Mouse (Mus musculus) liver, postnatal 0 days (tissue): Measurements from ENCODE around the gene Ndufa12. TPM values are rescaled to one million over a fixed set of nuclear protein-coding genes. Genes with fewer than 3 reads are reported as not detected.

Source experiments
- ATAC-seq: fragments of 200-750 bp; cut with Nextera tagmentation; 2 replicates; pipeline ENCODE4 v1.8.0; 2017; ENCODE audit warnings: mild to moderate bottlenecking, moderate library complexity
- DNase-seq: peaks from one replicate; pipeline ENCODE4 v3.0.0-alpha.2; 2016
- H3K27ac ChIP-seq: fragments of 300-500 bp; sonication (generic); 2 replicates; pipeline ENCODE4 v1.5.1; 2014; ENCODE audit warnings: antibody characterized with exemption, moderate library complexity, mild to moderate bottlenecking, low read depth
- H3K27me3 ChIP-seq: fragments of 300-500 bp; sonication (generic); 2 replicates; pipeline ENCODE4 v1.6.1; 2014; ENCODE audit warnings: low read length, control low read depth, mixed read lengths; ENCODE audit not compliant: insufficient read depth
- H3K36me3 ChIP-seq: fragments of 300-500 bp; sonication (generic); replicated peaks from 2 replicates; pipeline ENCODE4 v1.6.1; 2014; ENCODE audit warnings: mild to moderate bottlenecking, control low read depth, low read length, moderate library complexity, mixed read lengths; ENCODE audit not compliant: insufficient read depth
- H3K4me1 ChIP-seq: fragments of 300-500 bp; sonication (generic); 2 replicates; pipeline ENCODE4 v1.6.1; 2014; ENCODE audit warnings: antibody characterized with exemption, mild to moderate bottlenecking, control low read depth; ENCODE audit not compliant: insufficient read depth
- H3K4me2 ChIP-seq: fragments of 300-500 bp; sonication (generic); 2 replicates; pipeline ENCODE4 v1.6.1; 2014; ENCODE audit warnings: low read depth, mild to moderate bottlenecking, low read length, moderate library complexity, mixed read lengths
- H3K4me3 ChIP-seq: fragments of 300-500 bp; sonication (generic); 2 replicates; pipeline ENCODE4 v1.5.1; 2014; ENCODE audit warnings: low read depth, low read length
- H3K9ac ChIP-seq: fragments of 300-500 bp; sonication (generic); replicated peaks from 2 replicates; pipeline ENCODE4 v1.6.1; 2014; ENCODE audit warnings: mild to moderate bottlenecking, moderate library complexity
- H3K9me3 ChIP-seq: fragments of 300-500 bp; sonication (generic); 2 replicates; pipeline ENCODE4 v1.6.1; 2016; ENCODE audit warnings: mild to moderate bottlenecking, control low read depth, low read length, mixed read lengths
- CTCF ChIP-seq: sonication (generic); IDR thresholded peaks from 2 replicates; pipeline ENCODE4 v1.5.1; 2016; ENCODE audit warnings: antibody characterized with exemption, low read depth
- EP300 ChIP-seq: IDR thresholded peaks from 2 replicates; pipeline ENCODE4 v1.6.1; 2016; ENCODE audit warnings: antibody characterized with exemption, low read depth, mild to moderate bottlenecking
- WGBS: fragments of 180-500 bp; shearing (Covaris S2); extraction: QIAGEN DNeasy Blood & Tissue Kit; methylation state at CpG from one replicate; pipeline ENCODE4 v1.1.7; 2014; ENCODE audit not compliant: insufficient replicate concordance; 5-methylcytosine and 5-hydroxymethylcytosine counted together
- polyA plus RNA-seq: library from polyadenylated mRNA; unstranded; fragments of >200 nt; fragmentation: Nextera tagmentation; extraction: Ambion mirVana; gene quantifications from 2 replicates; pipeline ENCODE4 v1.2.1, GENCODE M21; 2015

Ndufa12 gene
- polyA plus RNA-seq, 1 experiment from 2014 or later, result 312 TPM

DNA sequence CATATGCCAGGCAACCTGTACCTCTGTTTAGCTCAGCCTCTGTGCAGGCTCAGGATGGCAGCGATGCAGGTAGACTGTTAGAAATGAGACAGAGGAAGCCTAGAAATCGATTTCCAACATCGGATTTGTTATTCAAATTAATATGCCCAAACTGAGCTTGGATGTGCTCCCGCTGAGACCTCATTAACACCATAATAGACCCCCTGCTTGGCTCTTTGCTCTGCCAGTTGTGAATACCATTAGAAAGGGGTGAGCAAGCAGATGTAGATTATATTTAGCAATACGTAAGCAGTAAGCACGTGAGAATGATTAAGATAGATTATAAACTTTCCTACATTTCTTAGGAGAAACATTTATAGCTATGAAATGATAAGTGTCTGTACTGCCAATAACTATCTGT lies 25.8 kb upstream of the Ndufa12 start:
- ATAC-seq (no peak), DNase-seq (no peak)
- Histone ChIP-seq H3K4me1 (no peaks in the 10 kb centered on the region), H3K4me3 (no peak overlapping the region), H3K4me2 (no peak overlapping the region), H3K27ac (no peak overlapping the region), H3K9me3 (no peaks in the 10 kb centered on the region), H3K9ac (no peak overlapping the region), H3K36me3 (peaks cover 43% of the 10 kb centered on the region), H3K27me3 (no peaks in the 10 kb centered on the region)
- 80% methylated on average over 6 of the region's 6 CpGs for WGBS
- TF ChIP-seq EP300, result no peak
- TF ChIP-seq CTCF, result no peak

DNA sequence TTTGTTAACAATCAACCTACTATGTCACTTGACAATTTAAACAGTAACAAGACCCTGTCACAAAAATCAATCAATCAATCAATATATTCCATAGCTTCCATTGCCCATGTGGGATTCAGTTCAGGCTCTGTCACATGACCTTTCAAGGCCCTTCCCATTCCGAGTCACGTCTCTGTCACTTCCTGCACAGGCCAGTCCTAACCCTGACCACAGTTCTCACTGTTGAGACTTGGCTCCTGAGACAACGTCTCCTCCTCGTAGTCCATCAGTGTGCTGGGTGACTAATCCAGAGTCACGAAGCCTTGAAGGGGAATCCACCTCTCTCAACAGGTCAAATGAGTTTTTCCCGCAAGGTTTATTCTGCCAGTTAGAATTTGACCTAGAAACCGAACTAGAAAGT lies 23.9 kb upstream of the Ndufa12 start:
- Histone ChIP-seq H3K4me3 (no peak overlapping the region), H3K36me3 (peaks cover 27% of the 10 kb centered on the region), H3K9me3 (no peaks in the 10 kb centered on the region), H3K9ac (no peak overlapping the region), H3K27me3 (no peaks in the 10 kb centered on the region), H3K4me2 (no peak overlapping the region), H3K27ac (no peak overlapping the region), H3K4me1 (no peaks in the 10 kb centered on the region)
- no peak for DNase-seq
- TF ChIP-seq CTCF, result no peak
- TF ChIP-seq EP300, result no peak
- ATAC-seq, result no peak
- 64% methylated on average over 7 of the region's 7 CpGs for WGBS

DNA sequence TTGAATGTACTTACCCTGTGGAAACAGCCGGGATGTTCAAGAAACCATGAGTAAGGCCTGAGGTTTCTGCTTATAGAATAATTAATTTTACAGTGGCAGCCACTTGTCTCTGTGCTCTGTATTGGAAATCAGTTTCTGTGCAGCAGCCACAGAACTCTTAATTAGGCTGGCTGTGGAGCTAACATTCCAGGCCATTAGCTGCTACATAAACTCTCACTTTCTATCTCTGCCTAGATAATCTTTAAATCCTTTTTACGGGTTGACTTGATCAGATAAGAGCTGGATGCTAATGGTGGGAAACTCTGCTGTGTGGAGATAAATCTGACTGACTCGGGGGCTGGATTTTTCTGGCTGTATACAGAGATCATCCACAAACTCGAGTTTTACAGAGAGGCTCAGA lies 15.3 kb upstream of the Ndufa12 start:
- ATAC-seq (no peak), DNase-seq (no peak)
- no peaks in the 10 kb centered on the region for H3K9me3 ChIP-seq
- H3K27ac ChIP-seq, result no peak overlapping the region
- H3K27me3 ChIP-seq, result no peaks in the 10 kb centered on the region
- H3K4me2 ChIP-seq, result no peak overlapping the region
- no peaks in the 10 kb centered on the region for H3K4me1 ChIP-seq
- 47% methylated on average over 4 of the region's 4 CpGs for WGBS
- H3K4me3 ChIP-seq, result no peak overlapping the region
- H3K9ac ChIP-seq, result no peak overlapping the region
- TF ChIP-seq CTCF (no peak), EP300 (no peak)
- H3K36me3 ChIP-seq, result peaks cover 23% of the 10 kb centered on the region

DNA sequence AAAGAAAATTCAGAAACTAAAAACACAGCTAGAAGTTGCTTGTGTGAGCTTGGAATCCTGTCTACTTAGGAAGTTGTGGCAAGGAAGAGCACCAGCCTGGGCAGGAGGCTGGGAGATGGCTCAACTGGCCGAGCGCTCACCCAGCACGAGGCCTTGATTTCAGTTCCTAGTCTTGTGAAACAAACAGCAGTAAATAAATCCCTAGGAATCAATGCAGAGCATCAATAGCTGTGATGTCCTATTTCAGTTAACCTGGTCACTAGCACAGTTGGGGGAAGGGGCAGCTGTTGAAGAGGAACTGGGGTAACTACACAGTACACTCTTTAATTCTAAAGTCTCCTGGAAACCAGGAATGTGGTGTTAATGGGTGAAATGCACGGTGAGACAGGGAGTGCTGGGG lies 6.5 kb downstream of the Ndufa12 start:
- no peak overlapping the region for H3K27ac ChIP-seq
- no peaks in the 10 kb centered on the region for H3K27me3 ChIP-seq
- H3K4me1 ChIP-seq, result no peaks in the 10 kb centered on the region; the same call in none of the 2 replicates
- peaks cover 38% of the 10 kb centered on the region for H3K36me3 ChIP-seq
- WGBS, result 69% methylated on average over 4 of the region's 4 CpGs
- peak; percentile 91 for ATAC-seq
- no peak overlapping the region for H3K9ac ChIP-seq
- H3K4me3 ChIP-seq, result no peak overlapping the region
- TF ChIP-seq EP300, result no peak
- no peak for TF ChIP-seq CTCF
- no peaks in the 10 kb centered on the region for H3K9me3 ChIP-seq
- DNase-seq, result peak; percentile 24
- no peak overlapping the region for H3K4me2 ChIP-seq

DNA sequence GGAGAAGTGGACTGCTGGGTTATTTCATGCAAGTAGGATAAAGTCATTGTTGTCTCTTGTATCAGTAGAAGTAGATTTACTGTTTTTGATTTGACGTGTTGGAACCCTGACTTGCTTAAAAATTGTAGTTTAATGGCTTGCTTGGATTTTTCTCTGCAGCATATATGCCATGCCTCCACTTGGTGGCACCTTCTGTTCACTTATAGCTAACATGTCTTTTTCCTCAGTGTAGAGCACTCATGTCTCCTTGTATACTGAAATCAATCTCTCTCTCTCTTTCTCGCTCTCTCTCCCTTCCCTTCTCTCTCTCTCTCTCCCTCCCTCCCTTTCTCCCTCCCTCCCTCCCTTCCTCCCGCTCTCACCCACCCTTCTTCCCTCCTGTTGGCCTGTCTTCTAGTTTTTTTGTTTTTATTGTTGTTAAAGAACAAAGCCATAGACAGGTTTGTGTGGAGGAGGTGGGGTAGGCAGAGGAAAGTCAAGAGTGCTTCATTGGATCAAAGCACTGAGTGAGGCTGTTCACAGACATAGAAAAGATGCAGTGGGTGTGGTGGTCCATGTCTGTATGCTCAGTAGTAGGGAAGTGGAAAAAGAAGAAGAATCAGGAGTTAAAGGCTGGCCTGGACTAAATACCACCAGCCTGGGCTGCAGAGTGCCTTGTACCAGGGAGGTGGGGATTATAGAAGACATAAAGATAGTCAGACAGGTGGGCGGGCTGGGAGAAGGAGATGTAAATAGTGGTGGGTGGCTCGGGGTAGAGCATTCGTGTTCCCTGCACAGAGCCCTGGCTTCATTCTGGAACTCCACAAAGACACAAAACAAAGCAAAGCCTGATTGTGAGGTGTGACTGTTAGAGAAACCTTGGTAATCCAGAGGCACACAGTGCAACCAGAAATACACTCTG lies 12.4 kb downstream of the Ndufa12 start:
- no peak overlapping the region for H3K4me3 ChIP-seq
- H3K9me3 ChIP-seq, result no peaks in the 10 kb centered on the region
- no peaks in the 10 kb centered on the region for H3K27me3 ChIP-seq
- peaks cover 18% of the 10 kb centered on the region for H3K36me3 ChIP-seq
- DNase-seq (no peak), ATAC-seq (no peak)
- no peaks in the 10 kb centered on the region for H3K4me1 ChIP-seq
- whole genome bisulfite sequencing, result 79% methylated on average over 6 of the region's 6 CpGs
- no peak overlapping the region for H3K9ac ChIP-seq
- no peak for TF ChIP-seq EP300
- TF ChIP-seq CTCF, result peak; percentile 47
- no peak overlapping the region for H3K4me2 ChIP-seq
- H3K27ac ChIP-seq, result no peak overlapping the region

DNA sequence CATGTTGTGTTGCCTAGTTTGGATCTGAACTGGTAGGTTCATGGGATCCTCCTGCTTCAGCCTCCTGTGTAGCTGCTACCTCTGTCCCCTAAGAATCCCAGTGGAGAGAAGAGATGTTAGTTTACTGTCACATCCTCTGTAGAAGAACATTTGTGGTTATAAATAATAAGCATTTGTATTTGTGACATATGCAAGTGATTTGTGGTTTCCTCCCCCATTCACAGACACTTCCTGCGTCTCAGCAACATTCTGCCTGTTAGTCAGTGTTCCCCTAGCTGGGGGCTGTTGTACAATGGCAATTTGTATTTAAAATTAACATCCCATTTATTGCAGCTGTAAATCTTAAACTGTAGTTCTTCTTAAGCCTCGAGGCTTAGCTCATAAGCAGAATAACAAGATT lies 13.2 kb downstream of the Ndufa12 start:
- ATAC-seq (no peak), DNase-seq (no peak)
- Histone ChIP-seq H3K4me2 (no peak overlapping the region), H3K36me3 (peaks cover 18% of the 10 kb centered on the region), H3K27me3 (no peaks in the 10 kb centered on the region), H3K9ac (no peak overlapping the region), H3K9me3 (no peaks in the 10 kb centered on the region), H3K4me3 (no peak overlapping the region), H3K27ac (no peak overlapping the region), H3K4me1 (no peaks in the 10 kb centered on the region)
- 28% methylated on average over 2 of the region's 2 CpGs for WGBS
- TF ChIP-seq CTCF (no peak), EP300 (no peak)
